Mouse (Mus musculus) midbrain, embryonic 15.5 days (tissue): ENCODE results near the gene Dynlrb1. TPM values are rescaled to one million over a fixed set of nuclear protein-coding genes. Genes with fewer than 3 reads are reported as not detected.

Source experiments
- ATAC-seq: fragments of 200-750 bp; cut with Nextera tagmentation; replicated peaks from 2 replicates; pipeline ENCODE4 v1.8.0; 2017; ENCODE audit warnings: moderate TSS enrichment
- H3K27ac ChIP-seq: fragments of 300-500 bp; sonication (generic); 2 replicates; pipeline ENCODE4 v1.5.1; 2015; ENCODE audit warnings: mild to moderate bottlenecking, inconsistent platforms
- H3K27me3 ChIP-seq: fragments of 300-500 bp; sonication (generic); replicated peaks from 2 replicates; pipeline ENCODE4 v1.6.1; 2015; ENCODE audit warnings: inconsistent platforms
- H3K36me3 ChIP-seq: fragments of 300-500 bp; sonication (generic); replicated peaks from 2 replicates; pipeline ENCODE4 v1.6.1; 2015; ENCODE audit warnings: inconsistent platforms
- H3K4me1 ChIP-seq: fragments of 300-500 bp; sonication (generic); 2 replicates; pipeline ENCODE4 v1.6.1; 2015; ENCODE audit warnings: inconsistent platforms
- H3K4me2 ChIP-seq: fragments of 300-500 bp; sonication (generic); 2 replicates; pipeline ENCODE4 v1.6.1; 2015; ENCODE audit warnings: inconsistent platforms, mild to moderate bottlenecking, moderate library complexity
- H3K4me3 ChIP-seq: fragments of 300-500 bp; sonication (generic); 2 replicates; pipeline ENCODE4 v1.5.1; 2015; ENCODE audit warnings: mild to moderate bottlenecking, inconsistent platforms
- H3K9ac ChIP-seq: fragments of 300-500 bp; sonication (generic); 2 replicates; pipeline ENCODE4 v1.6.1; 2015; ENCODE audit warnings: mild to moderate bottlenecking, inconsistent platforms
- H3K9me3 ChIP-seq: fragments of 300-500 bp; sonication (generic); 2 replicates; pipeline ENCODE4 v1.6.1; 2016; ENCODE audit warnings: inconsistent platforms
- WGBS: fragments of 180-500 bp; shearing (Covaris S2); methylation state at CpG from one replicate; pipeline ENCODE4 v1.1.7; 2015; ENCODE audit warnings: mixed read lengths; 5-methylcytosine and 5-hydroxymethylcytosine counted together
- polyA plus RNA-seq: library from polyadenylated mRNA; unstranded; fragments of >200 nt; fragmentation: Nextera tagmentation; extraction: Ambion mirVana; gene quantifications from 2 replicates; pipeline ENCODE4 v1.2.1, GENCODE M21; 2015

Dynlrb1 gene
- polyA plus RNA-seq, 1 experiment from 2014 or later: 700 TPM

GRCm38 (mm10) chr2:155266896-155267295, 30.6 kb downstream of the Dynlrb1 start:
- 82% methylated on average over 5 of the region's 5 CpGs for WGBS
- H3K4me3 ChIP-seq: no peak overlapping the region
- H3K27ac ChIP-seq: no peak overlapping the region
- no peaks in the 10 kb centered on the region for H3K36me3 ChIP-seq
- no peaks in the 10 kb centered on the region for H3K4me1 ChIP-seq
- no peak for ATAC-seq
- H3K27me3 ChIP-seq: no peaks in the 10 kb centered on the region
- H3K4me2 ChIP-seq: no peak overlapping the region
- H3K9ac ChIP-seq: no peak overlapping the region
- H3K9me3 ChIP-seq: no peaks in the 10 kb centered on the region

GRCm38 (mm10) chr2:155271957-155272356, 35.6 kb downstream of the Dynlrb1 start:
- H3K27ac ChIP-seq: no peak overlapping the region
- peaks cover 5% of the 10 kb centered on the region; the same call in 1 of the 2 replicates for H3K4me1 ChIP-seq
- no peaks in the 10 kb centered on the region for H3K9me3 ChIP-seq
- H3K27me3 ChIP-seq: no peaks in the 10 kb centered on the region
- H3K4me2 ChIP-seq: no peak overlapping the region
- ATAC-seq: no peak
- H3K36me3 ChIP-seq: no peaks in the 10 kb centered on the region
- WGBS: 86% methylated on average over 6 of the region's 6 CpGs
- no peak overlapping the region for H3K4me3 ChIP-seq
- H3K9ac ChIP-seq: no peak overlapping the region

- ATAC-seq: no peak
- Histone ChIP-seq H3K4me1 (peaks cover 11% of the 10 kb centered on the region), H3K36me3 (no peaks in the 10 kb centered on the region), H3K9me3 (no peaks in the 10 kb centered on the region), H3K4me2 (no peak overlapping the region), H3K27me3 (no peaks in the 10 kb centered on the region), H3K4me3 (no peak overlapping the region), H3K27ac (no peak overlapping the region), H3K9ac (no peak overlapping the region)
- 81% methylated on average over 10 of the region's 10 CpGs for WGBS
These were observed 36.2 kb downstream of the Dynlrb1 start for GRCm38 (mm10) chr2:155272396-155273170.

- no peak overlapping the region for H3K4me2 ChIP-seq
- WGBS: 89% methylated on average over 8 of the region's 8 CpGs
- H3K27ac ChIP-seq: no peak overlapping the region
- no peak overlapping the region for H3K9ac ChIP-seq
- no peaks in the 10 kb centered on the region for H3K9me3 ChIP-seq
- no peak for ATAC-seq
- no peaks in the 10 kb centered on the region for H3K27me3 ChIP-seq
- H3K36me3 ChIP-seq: 0 out of 2 replicates have a peak, but pooled peaks cover 4% of the 10 kb centered on the region
- no peak overlapping the region for H3K4me3 ChIP-seq
- peaks cover 18% of the 10 kb centered on the region for H3K4me1 ChIP-seq
These were observed 37.3 kb downstream of the Dynlrb1 start for GRCm38 (mm10) chr2:155273603-155274002.

GRCm38 (mm10) chr2:155276195-155276594, 39.9 kb downstream of the Dynlrb1 start, which contains the start of gene Map1lc3a:
Gene Map1lc3a (plus strand): TSS chr2:155276297.
- Histone ChIP-seq H3K9me3 (no peaks in the 10 kb centered on the region), H3K36me3 (0 out of 2 replicates have a peak, but pooled peaks cover 6% of the 10 kb centered on the region), H3K4me1 (peaks cover 18% of the 10 kb centered on the region), H3K4me3 (peak within 1 kb of the TSS; percentile 83), H3K4me2 (peak within 1 kb of the TSS; percentile 70), H3K27ac (peak within 1 kb of the TSS; percentile 89), H3K27me3 (no peaks in the 10 kb centered on the region), H3K9ac (peak within 1 kb of the TSS; percentile 90)
- WGBS: under 1% methylated on average over 47 of the region's 47 CpGs
- peak; percentile 95 for ATAC-seq

GRCm38 (mm10) chr2:155276621-155277175, 40.4 kb downstream of the Dynlrb1 start:
- peak overlapping the region; percentile 70 for H3K4me2 ChIP-seq
- no peaks in the 10 kb centered on the region for H3K27me3 ChIP-seq
- WGBS: under 1% methylated on average over 47 of the region's 49 CpGs
- peaks cover 18% of the 10 kb centered on the region for H3K4me1 ChIP-seq
- ATAC-seq: peak; percentile 78
- H3K27ac ChIP-seq: peak overlapping the region; percentile 89
- H3K9ac ChIP-seq: peak overlapping the region; percentile 90
- H3K4me3 ChIP-seq: peak overlapping the region; percentile 83
- no peaks in the 10 kb centered on the region for H3K9me3 ChIP-seq
- H3K36me3 ChIP-seq: 0 out of 2 replicates have a peak, but pooled peaks cover 6% of the 10 kb centered on the region

GRCm38 (mm10) chr2:155277721-155278120, 41.4 kb downstream of the Dynlrb1 start:
- Histone ChIP-seq H3K4me1 (peaks cover 18% of the 10 kb centered on the region), H3K4me2 (peak overlapping the region; percentile 70), H3K27ac (no peak overlapping the region), H3K9me3 (no peaks in the 10 kb centered on the region), H3K9ac (no peak overlapping the region), H3K4me3 (peak overlapping the region; percentile 83; the same call in 1 of the 2 replicates), H3K36me3 (0 out of 2 replicates have a peak, but pooled peaks cover 6% of the 10 kb centered on the region), H3K27me3 (no peaks in the 10 kb centered on the region)
- ATAC-seq: no peak
- WGBS: 90% methylated on average over 2 of the region's 2 CpGs

- Histone ChIP-seq H3K27ac (no peak overlapping the region), H3K9me3 (no peaks in the 10 kb centered on the region), H3K4me3 (no peak overlapping the region), H3K9ac (no peak overlapping the region), H3K4me1 (peaks cover 18% of the 10 kb centered on the region), H3K27me3 (no peaks in the 10 kb centered on the region), H3K4me2 (no peak overlapping the region), H3K36me3 (0 out of 2 replicates have a peak, but pooled peaks cover 6% of the 10 kb centered on the region)
- WGBS: 87% methylated on average over 7 of the region's 7 CpGs
- ATAC-seq: no peak
These were observed 42.0 kb downstream of the Dynlrb1 start for GRCm38 (mm10) chr2:155278361-155278760.

- no peak overlapping the region for H3K9ac ChIP-seq
- H3K4me3 ChIP-seq: no peak overlapping the region
- H3K36me3 ChIP-seq: 0 out of 2 replicates have a peak, but pooled peaks cover 6% of the 10 kb centered on the region
- no peaks in the 10 kb centered on the region for H3K9me3 ChIP-seq
- H3K27ac ChIP-seq: no peak overlapping the region
- ATAC-seq: no peak
- no peak overlapping the region for H3K4me2 ChIP-seq
- no peaks in the 10 kb centered on the region for H3K27me3 ChIP-seq
- 92% methylated on average over 4 of the region's 4 CpGs for WGBS
- peaks cover 18% of the 10 kb centered on the region for H3K4me1 ChIP-seq
These were observed 42.8 kb downstream of the Dynlrb1 start for GRCm38 (mm10) chr2:155279163-155279562.

GRCm38 (mm10) chr2:155280116-155280515, 43.8 kb downstream of the Dynlrb1 start:
- Histone ChIP-seq H3K36me3 (0 out of 2 replicates have a peak, but pooled peaks cover 6% of the 10 kb centered on the region), H3K9me3 (no peaks in the 10 kb centered on the region), H3K9ac (no peak overlapping the region), H3K4me3 (no peak overlapping the region), H3K4me1 (peaks cover 18% of the 10 kb centered on the region), H3K4me2 (no peak overlapping the region), H3K27me3 (no peaks in the 10 kb centered on the region), H3K27ac (no peak overlapping the region)
- no peak for ATAC-seq
- WGBS: 78% methylated on average over 2 of the region's 2 CpGs

GRCm38 (mm10) chr2:155283793-155284192, 47.5 kb downstream of the Dynlrb1 start:
- no peak overlapping the region for H3K4me2 ChIP-seq
- no peak overlapping the region for H3K9ac ChIP-seq
- no peaks in the 10 kb centered on the region for H3K9me3 ChIP-seq
- ATAC-seq: no peak
- H3K27me3 ChIP-seq: no peaks in the 10 kb centered on the region
- 0 out of 2 replicates have a peak, but pooled peaks cover 2% of the 10 kb centered on the region for H3K36me3 ChIP-seq
- H3K27ac ChIP-seq: no peak overlapping the region
- WGBS: 91% methylated on average over 4 of the region's 4 CpGs
- H3K4me3 ChIP-seq: no peak overlapping the region
- no peaks in the 10 kb centered on the region for H3K4me1 ChIP-seq

- ATAC-seq: no peak
- WGBS: 91% methylated on average over 7 of the region's 7 CpGs
These were observed 48.3 kb downstream of the Dynlrb1 start for GRCm38 (mm10) chr2:155284647-155285046.

More at GRCm38 (mm10) chr2:155284647-155285046, 48.3 kb downstream of the Dynlrb1 start:
- no peak overlapping the region for H3K4me3 ChIP-seq
- no peaks in the 10 kb centered on the region for H3K4me1 ChIP-seq
- H3K36me3 ChIP-seq: 0 out of 2 replicates have a peak, but pooled peaks cover 1% of the 10 kb centered on the region
- H3K9ac ChIP-seq: no peak overlapping the region
- H3K27ac ChIP-seq: no peak overlapping the region
- no peak overlapping the region for H3K4me2 ChIP-seq
- no peaks in the 10 kb centered on the region for H3K27me3 ChIP-seq
- no peaks in the 10 kb centered on the region for H3K9me3 ChIP-seq
